Mouse (Mus musculus): Measurements from ENCODE around the gene Rab4a. TPM values are rescaled to one million over a fixed set of nuclear protein-coding genes. Genes with fewer than 3 reads are reported as not detected.

Rab4a gene
- total and polyA plus RNA-seq, 3 experiments: 1.7 to 5.3 TPM; not detected in 1

DNA sequence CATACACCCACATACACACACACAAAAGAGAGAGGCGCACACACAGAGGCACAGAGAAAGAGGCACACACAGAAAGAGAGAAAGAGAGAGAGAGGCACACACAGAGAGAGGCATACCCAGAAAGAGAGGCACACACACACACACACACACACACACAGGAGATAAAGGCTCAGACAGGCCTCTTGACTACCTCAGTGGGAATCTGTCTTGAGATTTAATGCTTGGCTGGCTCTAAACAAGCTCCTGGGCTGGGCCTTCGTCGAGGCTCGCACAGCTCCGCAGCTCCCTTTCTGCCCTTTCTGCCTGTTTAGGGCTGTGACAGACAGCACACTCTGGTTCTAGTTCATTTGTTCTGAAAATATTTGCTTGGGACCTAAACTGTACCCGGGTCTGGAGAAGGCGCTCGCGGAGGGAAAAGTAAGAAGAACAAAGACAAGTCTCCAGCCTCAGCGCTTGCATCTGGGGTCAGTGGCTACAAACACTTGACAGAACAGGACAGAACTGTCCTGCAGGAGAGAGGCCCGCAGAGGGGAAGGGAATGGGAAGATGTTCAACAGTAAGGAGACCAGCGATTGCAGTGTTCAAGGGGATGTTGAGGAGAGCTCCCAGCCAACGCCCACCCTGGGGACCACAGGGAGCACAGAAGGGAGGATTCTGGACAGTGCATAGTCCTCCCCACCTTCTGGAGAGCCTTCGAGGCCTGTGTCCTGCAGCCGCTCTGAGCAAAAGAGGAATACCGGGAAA is 14.5 kb upstream of the Rab4a start:
- H3K4me1 ChIP-seq (ENCODE audit: insufficient read depth, low read depth, low read length): 0 out of 2 replicates have a peak, but pooled peaks cover 3% of the 10 kb centered on the region
- no peaks in the 10 kb centered on the region for H3K36me3 ChIP-seq (replicated peaks)
- no peaks in the 10 kb centered on the region for H3K9me3 ChIP-seq (replicated peaks)
- DNase-seq (ENCODE audit: low spot score) (no peak), ATAC-seq (ENCODE audit: extremely low read depth, insufficient number of reproducible peaks, low FRiP score, poor library complexity, severe bottlenecking) (no peak)
- H3K4me3 ChIP-seq (ENCODE audit: low read depth, low read length): no peak overlapping the region
- 0 out of 2 replicates have a peak, but pooled peaks cover 4% of the 10 kb centered on the region for H3K27me3 ChIP-seq (ENCODE audit: insufficient read depth, low read length)
- TF ChIP-seq POLR2AphosphoS5 (IDR thresholded peaks at IDR 0.05; ENCODE audit: insufficient replicate concordance, low read depth, low read length) (no peak), CTCF (IDR thresholded peaks at IDR 0.05; ENCODE audit: low read depth, low read length) (no peak), GATA1 (IDR thresholded peaks at IDR 0.05; ENCODE audit: borderline replicate concordance, low read length) (no peak), GATA2 (IDR thresholded peaks at IDR 0.05; ENCODE audit: borderline replicate concordance, low read depth, low read length) (no peak), TAL1 (conservative IDR thresholded peaks at IDR 0.05; ENCODE audit: low read depth, low read length) (no peak)

DNA sequence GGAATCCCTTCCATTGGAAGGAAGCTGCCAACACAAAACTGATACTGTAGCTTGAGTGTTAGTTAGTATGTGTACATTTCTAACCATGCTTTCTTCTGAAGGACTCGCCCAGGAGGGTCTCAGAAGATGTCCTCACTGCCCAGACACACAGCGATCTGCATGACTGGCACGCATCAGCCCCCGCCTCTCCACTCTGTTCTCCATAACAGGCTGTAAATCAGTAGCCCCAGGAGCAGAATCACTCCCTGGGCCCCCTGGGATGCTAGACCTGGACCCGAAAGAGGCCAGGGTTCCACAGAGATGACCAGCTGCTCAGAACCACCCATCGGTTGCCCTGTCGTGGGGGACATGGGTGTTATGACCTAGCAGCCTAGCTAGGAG is 13.9 kb upstream of the Rab4a start:
- TF ChIP-seq TAL1 (conservative IDR thresholded peaks at IDR 0.05; ENCODE audit: low read depth, low read length): no peak
- Histone ChIP-seq H3K9me3 (replicated peaks) (no peaks in the 10 kb centered on the region), H3K36me3 (replicated peaks) (no peaks in the 10 kb centered on the region), H3K4me1 (ENCODE audit: insufficient read depth, low read depth, low read length) (0 out of 2 replicates have a peak, but pooled peaks cover 3% of the 10 kb centered on the region), H3K27me3 (ENCODE audit: insufficient read depth, low read length) (0 out of 2 replicates have a peak, but pooled peaks cover 4% of the 10 kb centered on the region), H3K4me3 (ENCODE audit: low read depth, low read length) (no peak overlapping the region)
- DNase-seq (ENCODE audit: low spot score) (no peak), ATAC-seq (ENCODE audit: extremely low read depth, insufficient number of reproducible peaks, low FRiP score, poor library complexity, severe bottlenecking) (no peak)

DNA sequence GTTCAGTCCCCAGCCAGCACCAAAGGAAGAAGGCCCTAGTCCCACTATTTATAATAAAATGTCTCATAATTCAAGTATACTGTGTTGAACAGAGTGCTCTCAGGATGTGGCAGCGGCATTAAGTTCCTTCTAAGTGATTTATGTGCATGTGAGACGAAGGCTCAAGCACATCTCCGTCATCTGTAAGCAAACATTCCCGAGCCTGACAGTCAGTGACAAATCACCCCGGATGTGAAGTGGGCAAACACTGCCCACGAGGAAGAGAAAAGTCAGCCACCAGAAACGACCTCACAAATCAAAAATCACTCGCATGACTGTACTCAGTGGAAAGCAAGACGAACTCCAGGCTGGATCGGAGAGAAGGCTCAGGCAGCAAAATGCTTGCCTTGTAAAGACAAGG is 11.9 kb upstream of the Rab4a start:
- Histone ChIP-seq H3K4me3 (ENCODE audit: low read depth, low read length) (no peak overlapping the region), H3K36me3 (replicated peaks) (no peaks in the 10 kb centered on the region), H3K27me3 (ENCODE audit: insufficient read depth, low read length) (no peaks in the 10 kb centered on the region), H3K9me3 (replicated peaks) (no peaks in the 10 kb centered on the region), H3K4me1 (ENCODE audit: insufficient read depth, low read depth, low read length) (0 out of 2 replicates have a peak, but pooled peaks cover 3% of the 10 kb centered on the region)
- TF ChIP-seq GATA2 (IDR thresholded peaks at IDR 0.05; ENCODE audit: borderline replicate concordance, low read depth, low read length): no peak
- no peak for TF ChIP-seq POLR2AphosphoS5 (IDR thresholded peaks at IDR 0.05; ENCODE audit: insufficient replicate concordance, low read depth, low read length)
- no peak for TF ChIP-seq TAL1 (conservative IDR thresholded peaks at IDR 0.05; ENCODE audit: low read depth, low read length)
- no peak for DNase-seq (ENCODE audit: low spot score)
- no peak for ATAC-seq (ENCODE audit: extremely low read depth, insufficient number of reproducible peaks, low FRiP score, poor library complexity, severe bottlenecking)

DNA sequence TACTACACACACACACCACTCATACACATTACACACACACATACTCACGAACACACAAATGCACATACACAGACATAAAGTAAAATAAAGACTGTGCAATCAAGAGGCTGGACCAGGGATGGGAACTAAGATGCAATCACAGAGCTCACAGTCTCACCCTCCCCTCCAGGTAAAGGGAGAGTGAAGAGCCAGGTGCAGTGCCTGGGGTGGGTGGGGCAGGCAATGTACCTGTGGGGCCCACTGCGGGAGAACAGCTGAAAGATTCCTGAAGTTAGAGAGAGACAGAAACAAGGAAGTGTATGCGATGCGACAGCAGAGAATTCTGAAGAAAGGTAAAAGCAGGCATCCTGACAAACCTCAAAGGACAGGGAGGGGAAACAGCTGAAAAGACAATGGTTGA is 11.0 kb upstream of the Rab4a start:
- TF ChIP-seq GATA2 (IDR thresholded peaks at IDR 0.05; ENCODE audit: borderline replicate concordance, low read depth, low read length) (no peak), CTCF (IDR thresholded peaks at IDR 0.05; ENCODE audit: low read depth, low read length) (no peak), GATA1 (IDR thresholded peaks at IDR 0.05; ENCODE audit: borderline replicate concordance, low read length) (no peak), TAL1 (conservative IDR thresholded peaks at IDR 0.05; ENCODE audit: low read depth, low read length) (no peak), POLR2AphosphoS5 (IDR thresholded peaks at IDR 0.05; ENCODE audit: insufficient replicate concordance, low read depth, low read length) (no peak)
- no peak for DNase-seq (ENCODE audit: low spot score)
- Histone ChIP-seq H3K4me3 (ENCODE audit: low read depth, low read length) (no peak overlapping the region), H3K4me1 (ENCODE audit: insufficient read depth, low read depth, low read length) (0 out of 2 replicates have a peak, but pooled peaks cover 3% of the 10 kb centered on the region), H3K9me3 (replicated peaks) (no peaks in the 10 kb centered on the region), H3K27me3 (ENCODE audit: insufficient read depth, low read length) (no peaks in the 10 kb centered on the region), H3K36me3 (replicated peaks) (no peaks in the 10 kb centered on the region)
- no peak for ATAC-seq (ENCODE audit: extremely low read depth, insufficient number of reproducible peaks, low FRiP score, poor library complexity, severe bottlenecking)

DNA sequence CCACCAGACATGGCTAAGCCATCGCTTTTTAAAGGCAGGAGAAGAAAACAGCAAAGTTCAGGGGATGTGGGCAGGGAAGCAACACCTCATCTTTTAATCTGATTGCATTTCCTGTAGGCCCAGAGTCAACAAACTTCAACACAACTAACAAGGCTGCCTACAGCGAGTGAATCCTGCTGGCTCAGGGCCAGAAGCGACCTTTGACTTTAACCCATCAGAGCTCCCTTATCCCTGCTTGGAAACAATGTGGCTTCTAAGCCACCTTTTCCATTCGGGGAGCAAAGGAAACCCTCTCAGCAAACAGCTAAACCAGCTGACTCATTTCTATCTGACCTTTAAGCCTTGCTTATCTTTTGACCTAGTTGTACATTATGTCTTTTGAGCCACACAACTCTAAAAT is 9.0 kb upstream of the Rab4a start:
- no peaks in the 10 kb centered on the region for H3K27me3 ChIP-seq (ENCODE audit: insufficient read depth, low read length)
- TF ChIP-seq GATA2 (IDR thresholded peaks at IDR 0.05; ENCODE audit: borderline replicate concordance, low read depth, low read length) (no peak), TAL1 (conservative IDR thresholded peaks at IDR 0.05; ENCODE audit: low read depth, low read length) (no peak), GATA1 (IDR thresholded peaks at IDR 0.05; ENCODE audit: borderline replicate concordance, low read length) (no peak), CTCF (IDR thresholded peaks at IDR 0.05; ENCODE audit: low read depth, low read length) (no peak), POLR2AphosphoS5 (IDR thresholded peaks at IDR 0.05; ENCODE audit: insufficient replicate concordance, low read depth, low read length) (no peak)
- peaks cover 2% of the 10 kb centered on the region for H3K9me3 ChIP-seq (replicated peaks)
- DNase-seq (ENCODE audit: low spot score) (no peak), ATAC-seq (ENCODE audit: extremely low read depth, insufficient number of reproducible peaks, low FRiP score, poor library complexity, severe bottlenecking) (no peak)
- no peaks in the 10 kb centered on the region for H3K36me3 ChIP-seq (replicated peaks)
- no peak overlapping the region for H3K4me3 ChIP-seq (ENCODE audit: low read depth, low read length)
- H3K4me1 ChIP-seq (ENCODE audit: insufficient read depth, low read depth, low read length): no peaks in the 10 kb centered on the region

DNA sequence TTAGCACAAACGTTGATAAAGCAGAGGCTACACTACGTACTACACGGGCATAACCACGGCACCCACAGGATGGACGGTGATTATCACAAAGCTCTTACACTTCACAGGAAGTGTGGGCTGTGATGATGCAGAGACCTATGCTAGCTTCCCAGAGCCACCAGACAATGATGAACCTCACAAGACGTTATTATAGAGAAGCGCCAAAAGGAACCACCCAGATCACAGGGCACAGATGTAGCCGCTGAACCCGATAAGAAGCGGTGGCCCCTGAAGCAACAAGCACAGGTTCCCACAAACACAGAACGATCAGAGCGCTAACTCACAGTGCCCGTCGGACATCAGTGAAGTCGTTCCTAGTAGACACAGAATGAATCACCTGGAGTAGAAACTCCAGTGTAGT is 7.9 kb upstream of the Rab4a start:
- no peak overlapping the region for H3K4me3 ChIP-seq (ENCODE audit: low read depth, low read length)
- no peak for DNase-seq (ENCODE audit: low spot score)
- H3K4me1 ChIP-seq (ENCODE audit: insufficient read depth, low read depth, low read length): no peaks in the 10 kb centered on the region

More for the DNA sequence above, 7.9 kb upstream of the Rab4a start:
- no peak for ATAC-seq (ENCODE audit: extremely low read depth, insufficient number of reproducible peaks, low FRiP score, poor library complexity, severe bottlenecking)
- Histone ChIP-seq H3K36me3 (replicated peaks) (no peaks in the 10 kb centered on the region), H3K27me3 (ENCODE audit: insufficient read depth, low read length) (no peaks in the 10 kb centered on the region), H3K9me3 (replicated peaks) (peaks cover 2% of the 10 kb centered on the region)
- no peak for TF ChIP-seq CTCF (IDR thresholded peaks at IDR 0.05; ENCODE audit: low read depth, low read length)
- no peak for TF ChIP-seq GATA2 (IDR thresholded peaks at IDR 0.05; ENCODE audit: borderline replicate concordance, low read depth, low read length)
- TF ChIP-seq POLR2AphosphoS5 (IDR thresholded peaks at IDR 0.05; ENCODE audit: insufficient replicate concordance, low read depth, low read length): no peak
- no peak for TF ChIP-seq GATA1 (IDR thresholded peaks at IDR 0.05; ENCODE audit: borderline replicate concordance, low read length)
- TF ChIP-seq TAL1 (conservative IDR thresholded peaks at IDR 0.05; ENCODE audit: low read depth, low read length): no peak

Data from G1E (cell line).